Mouse (Mus musculus) midbrain, postnatal 0 days (tissue): ENCODE results near the gene Fancm. TPM values are rescaled to one million over a fixed set of nuclear protein-coding genes. Genes with fewer than 3 reads are reported as not detected.

ENCODE experiments used
- ATAC-seq: fragments of 200-750 bp; cut with Nextera tagmentation; 2 replicates; pipeline ENCODE4 v1.8.0; 2017; ENCODE audit warnings: moderate number of reproducible peaks, mild to moderate bottlenecking, moderate TSS enrichment, moderate library complexity; ENCODE audit not compliant: low FRiP score
- DNase-seq: peaks from one replicate; pipeline ENCODE4 v3.0.0-alpha.2; 2015; ENCODE audit warnings: low spot score
- H3K27ac ChIP-seq: fragments of 300-500 bp; sonication (generic); 2 replicates; pipeline ENCODE4 v1.5.1; 2014; ENCODE audit warnings: low read depth, mild to moderate bottlenecking, low read length, mixed read lengths
- H3K27me3 ChIP-seq: fragments of 300-500 bp; sonication (generic); 2 replicates; pipeline ENCODE4 v1.6.1; 2014; ENCODE audit warnings: low read length, control low read depth, mixed read lengths; ENCODE audit not compliant: insufficient read depth
- H3K36me3 ChIP-seq: fragments of 300-500 bp; sonication (generic); 2 replicates; pipeline ENCODE4 v1.6.1; 2014; ENCODE audit warnings: low read length, control low read depth, mixed read lengths; ENCODE audit not compliant: insufficient read depth
- H3K4me1 ChIP-seq: fragments of 300-500 bp; sonication (generic); 2 replicates; pipeline ENCODE4 v1.6.1; 2014; ENCODE audit warnings: mild to moderate bottlenecking, control low read depth, antibody characterized with exemption, low read length, mixed read lengths; ENCODE audit not compliant: insufficient read depth
- H3K4me2 ChIP-seq: fragments of 300-500 bp; sonication (generic); 2 replicates; pipeline ENCODE4 v1.6.1; 2014; ENCODE audit warnings: low read depth, mild to moderate bottlenecking, low read length, mixed read lengths; ENCODE audit not compliant: poor library complexity, severe bottlenecking
- H3K4me3 ChIP-seq: fragments of 300-500 bp; sonication (generic); 2 replicates; pipeline ENCODE4 v1.5.1; 2014; ENCODE audit warnings: low read depth, mild to moderate bottlenecking, low read length, moderate library complexity
- H3K9ac ChIP-seq: fragments of 300-500 bp; sonication (generic); replicated peaks from 2 replicates; pipeline ENCODE4 v1.6.1; 2014; ENCODE audit warnings: mild to moderate bottlenecking, low read length, moderate library complexity, mixed read lengths; ENCODE audit not compliant: poor library complexity, severe bottlenecking
- H3K9me3 ChIP-seq: fragments of 300-500 bp; sonication (generic); 2 replicates; pipeline ENCODE4 v1.6.1; 2016; ENCODE audit warnings: low read length, control low read depth
- CTCF ChIP-seq: IDR thresholded peaks from 2 replicates; pipeline ENCODE4 v1.5.1; 2016; ENCODE audit warnings: antibody characterized with exemption, mild to moderate bottlenecking
- WGBS: fragments of 180-500 bp; shearing (Covaris S2); extraction: QIAGEN DNeasy Blood & Tissue Kit; methylation state at CpG from one replicate; pipeline ENCODE4 v1.1.7; 2014; 5-methylcytosine and 5-hydroxymethylcytosine counted together
- polyA plus RNA-seq: library from polyadenylated mRNA; unstranded; fragments of >200 nt; fragmentation: Nextera tagmentation; extraction: Ambion mirVana; gene quantifications from 2 replicates; pipeline ENCODE4 v1.2.1, GENCODE M21; 2015
- total RNA-seq: library from RNA; depleted of rRNA; stranded (reverse); fragments of >200 nt; gene quantifications from 2 replicates; pipeline ENCODE4 v1.2.3, GENCODE M21; 2014

Gene Fancm
- total and polyA plus RNA-seq, 2 experiments from 2014 or later: 6.5 to 20.5 TPM

- Histone ChIP-seq H3K36me3 (no peaks in the 10 kb centered on the region), H3K9ac (peak overlapping the region; percentile 86), H3K9me3 (no peaks in the 10 kb centered on the region), H3K4me2 (peak overlapping the region; percentile 83), H3K4me3 (peak overlapping the region; percentile 68), H3K4me1 (peaks cover 12% of the 10 kb centered on the region), H3K27ac (peak overlapping the region; percentile 90), H3K27me3 (no peaks in the 10 kb centered on the region)
- DNase-seq (peak; percentile 1), ATAC-seq (peak; percentile 71)
- WGBS: 2% methylated on average over 21 of the region's 21 CpGs
- no peak for TF ChIP-seq CTCF
These were observed 2.3 kb upstream of the Fancm start for GRCm38 (mm10) chr12:65072911-65073610.

GRCm38 (mm10) chr12:65073611-65074178 lies 1.7 kb upstream of the Fancm start, which contains the start of gene Fkbp3:
Fkbp3 (minus strand) TSS chr12:65074007.
- peak within 1 kb of the TSS; percentile 83 for H3K4me2 ChIP-seq
- DNase-seq (peak; percentile 98), ATAC-seq (peak; percentile 99)
- TF ChIP-seq CTCF: no peak
- no peaks in the 10 kb centered on the region for H3K36me3 ChIP-seq
- no peaks in the 10 kb centered on the region for H3K27me3 ChIP-seq
- H3K27ac ChIP-seq: peak within 1 kb of the TSS; percentile 90
- peaks cover 12% of the 10 kb centered on the region for H3K4me1 ChIP-seq
- WGBS: under 1% methylated on average over 49 of the region's 49 CpGs
- H3K9ac ChIP-seq: peak within 1 kb of the TSS; percentile 86
- peak within 1 kb of the TSS; percentile 68 for H3K4me3 ChIP-seq
- no peaks in the 10 kb centered on the region for H3K9me3 ChIP-seq

- WGBS: 42% methylated on average over 7 of the region's 7 CpGs
- DNase-seq: no peak
- peak overlapping the region; percentile 83 for H3K4me2 ChIP-seq
- peak overlapping the region; percentile 68 for H3K4me3 ChIP-seq
- H3K4me1 ChIP-seq: peaks cover 12% of the 10 kb centered on the region
- H3K27me3 ChIP-seq: no peaks in the 10 kb centered on the region
- H3K36me3 ChIP-seq: no peaks in the 10 kb centered on the region
- H3K9me3 ChIP-seq: no peaks in the 10 kb centered on the region
- peak overlapping the region; percentile 38; the same call in 1 of the 2 replicates for H3K27ac ChIP-seq
- no peak for ATAC-seq
- H3K9ac ChIP-seq: no peak overlapping the region; the same call in 1 of the 2 replicates
- TF ChIP-seq CTCF: no peak
These were observed 752 bp upstream of the Fancm start for GRCm38 (mm10) chr12:65074651-65075050.

GRCm38 (mm10) chr12:65075733-65076310 lies 419 bp downstream of the Fancm start:
- DNase-seq (peak; percentile 11), ATAC-seq (no peak; the same call in 1 of the 2 replicates)
- peak overlapping the region; percentile 74 for H3K9ac ChIP-seq
- H3K27ac ChIP-seq: peak overlapping the region; percentile 81
- H3K36me3 ChIP-seq: no peaks in the 10 kb centered on the region
- no peaks in the 10 kb centered on the region for H3K9me3 ChIP-seq
- peaks cover 12% of the 10 kb centered on the region for H3K4me1 ChIP-seq
- no peak for TF ChIP-seq CTCF
- H3K4me3 ChIP-seq: peak overlapping the region; percentile 68
- under 1% methylated on average over 37 of the region's 41 CpGs for WGBS
- no peaks in the 10 kb centered on the region for H3K27me3 ChIP-seq
- peak overlapping the region; percentile 83 for H3K4me2 ChIP-seq

- TF ChIP-seq CTCF: no peak
- Histone ChIP-seq H3K27me3 (no peaks in the 10 kb centered on the region), H3K27ac (no peak overlapping the region), H3K9ac (no peak overlapping the region), H3K36me3 (no peaks in the 10 kb centered on the region), H3K4me1 (peaks cover 12% of the 10 kb centered on the region), H3K4me3 (no peak overlapping the region), H3K9me3 (no peaks in the 10 kb centered on the region), H3K4me2 (peak overlapping the region; percentile 83)
- ATAC-seq (no peak), DNase-seq (no peak)
- WGBS: 84% methylated on average over 9 of the region's 9 CpGs
These were observed 1.5 kb downstream of the Fancm start for GRCm38 (mm10) chr12:65076906-65077305.

GRCm38 (mm10) chr12:65108746-65109145 lies 33.3 kb downstream of the Fancm start:
- 64% methylated on average over 1 of the region's 1 CpGs for WGBS
- Histone ChIP-seq H3K9ac (no peak overlapping the region), H3K4me1 (no peaks in the 10 kb centered on the region), H3K4me3 (no peak overlapping the region), H3K27me3 (no peaks in the 10 kb centered on the region), H3K36me3 (peaks cover 16% of the 10 kb centered on the region), H3K4me2 (no peak overlapping the region), H3K9me3 (no peaks in the 10 kb centered on the region), H3K27ac (no peak overlapping the region)
- no peak for TF ChIP-seq CTCF
- no peak for DNase-seq
- no peak for ATAC-seq
